Mouse (Mus musculus) erythroblast, embryonic 14.5 days (primary cell): ENCODE data around the gene Adamts2.

ENCODE experiments used
- GATA1 ChIP-seq: IDR thresholded peaks from 2 replicates; pipeline ENCODE4 v1.6.1; 2012; ENCODE audit warnings: low read length, inconsistent platforms, mixed read lengths
- TAL1 ChIP-seq: IDR thresholded peaks from 3 replicates; pipeline ENCODE4 v1.6.1; 2012; ENCODE audit warnings: low read length, inconsistent platforms, mixed read lengths

DNA sequence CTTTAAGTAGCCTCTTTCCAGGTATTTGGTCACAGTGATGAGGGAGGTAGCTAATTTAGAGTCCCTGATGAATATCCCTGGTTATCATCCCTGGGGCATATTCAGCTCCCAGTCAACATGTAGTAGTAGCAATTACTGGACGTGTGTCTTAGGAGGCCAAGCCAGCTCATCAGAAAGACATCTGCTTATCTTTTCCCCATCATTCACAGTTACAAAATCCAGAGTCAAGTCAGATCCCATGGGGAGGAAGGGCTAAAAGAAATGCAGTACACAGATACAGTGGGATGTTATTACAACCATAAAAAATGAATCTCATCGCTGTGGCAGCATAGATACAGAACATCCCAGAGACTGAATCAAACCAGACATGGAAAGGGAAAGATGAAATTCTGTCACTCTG is 102.6 kb downstream of the Adamts2 start:
- TF ChIP-seq GATA1 (no peak), TAL1 (no peak)
